Mouse (Mus musculus) neural tube, embryonic 11.5 days (tissue): ENCODE measurements at regions not wholly inside any gene's neighbourhood (a gene's known extent, or its start where the extent isn't known, plus 50 kb on each side); places are given as distances from the start of the nearest gene placed in this dataset.
A peak's percentile ranks its signal among the peaks of the same experiment; 100 is the strongest.

ENCODE experiments used
- ATAC-seq: fragments of 200-750 bp; cut with Nextera tagmentation; 2 replicates; pipeline ENCODE4 v1.8.0; 2017; ENCODE audit warnings: moderate number of reproducible peaks, mild to moderate bottlenecking, moderate TSS enrichment, moderate library complexity; ENCODE audit not compliant: insufficient read depth, low FRiP score, low TSS enrichment
- DNase-seq: peaks from one replicate; pipeline ENCODE4 v3.0.0-alpha.2; 2015; ENCODE audit warnings: low spot score
- H3K27ac ChIP-seq: fragments of 300-500 bp; sonication (generic); 2 replicates; pipeline ENCODE4 v1.5.1; 2014; ENCODE audit warnings: low read depth, mild to moderate bottlenecking, low read length
- H3K27me3 ChIP-seq: fragments of 300-500 bp; sonication (generic); 2 replicates; pipeline ENCODE4 v1.6.1; 2014; ENCODE audit warnings: mild to moderate bottlenecking, low read length, mixed read lengths; ENCODE audit not compliant: control insufficient read depth, insufficient read depth
- H3K36me3 ChIP-seq: fragments of 300-500 bp; sonication (generic); 2 replicates; pipeline ENCODE4 v1.6.1; 2014; ENCODE audit warnings: mild to moderate bottlenecking, low read length, moderate library complexity, mixed read lengths; ENCODE audit not compliant: control insufficient read depth, insufficient read depth
- H3K4me1 ChIP-seq: fragments of 300-500 bp; sonication (generic); 2 replicates; pipeline ENCODE4 v1.6.1; 2014; ENCODE audit warnings: low read length, mixed read lengths; ENCODE audit not compliant: control insufficient read depth, insufficient read depth
- H3K4me2 ChIP-seq: fragments of 300-500 bp; sonication (generic); 2 replicates; pipeline ENCODE4 v1.6.1; 2014; ENCODE audit warnings: low read depth, mild to moderate bottlenecking, moderate library complexity
- H3K4me3 ChIP-seq: fragments of 300-500 bp; sonication (generic); 2 replicates; pipeline ENCODE4 v1.5.1; 2014; ENCODE audit warnings: low read depth, low read length
- H3K9ac ChIP-seq: fragments of 300-500 bp; sonication (generic); 2 replicates; pipeline ENCODE4 v1.6.1; 2014; ENCODE audit warnings: mild to moderate bottlenecking, low read length
- H3K9me3 ChIP-seq: fragments of 300-500 bp; sonication (generic); 2 replicates; pipeline ENCODE4 v1.6.1; 2016; ENCODE audit warnings: low read length; ENCODE audit not compliant: control insufficient read depth
- WGBS: fragments of 180-500 bp; shearing (Covaris S2); extraction: QIAGEN DNeasy Blood & Tissue Kit; methylation state at CpG from one replicate; pipeline ENCODE4 v1.1.7; 2014; 5-methylcytosine and 5-hydroxymethylcytosine counted together

DNA sequence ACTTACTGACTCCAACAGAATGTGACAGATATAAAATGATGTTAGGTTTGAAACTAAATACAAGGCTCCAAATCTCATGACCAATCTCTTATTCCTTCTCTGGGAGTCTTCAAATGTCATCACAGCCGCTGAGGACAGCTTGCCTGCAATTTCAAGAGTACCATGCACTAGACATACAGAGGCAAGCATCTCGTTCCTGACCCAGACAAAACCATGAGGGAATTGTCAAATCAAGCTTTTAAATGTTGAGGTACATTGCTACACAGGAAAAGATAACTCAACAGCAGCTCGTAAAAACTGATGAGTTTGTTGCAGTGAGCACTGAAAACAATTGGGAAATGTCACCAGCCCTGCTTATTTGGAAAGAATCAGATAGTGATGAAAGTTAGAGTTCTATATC is 397.0 kb downstream of the Rapgef2 start:
- H3K36me3 ChIP-seq: no peaks in the 10 kb centered on the region
- H3K27ac ChIP-seq: no peak overlapping the region
- ATAC-seq (no peak), DNase-seq (no peak)
- no peaks in the 10 kb centered on the region for H3K27me3 ChIP-seq
- no peaks in the 10 kb centered on the region for H3K4me1 ChIP-seq
- no peak overlapping the region for H3K4me3 ChIP-seq
- 90% methylated on average over 3 of the region's 3 CpGs for WGBS
- no peaks in the 10 kb centered on the region for H3K9me3 ChIP-seq
- no peak overlapping the region for H3K4me2 ChIP-seq
- no peak overlapping the region for H3K9ac ChIP-seq

DNA sequence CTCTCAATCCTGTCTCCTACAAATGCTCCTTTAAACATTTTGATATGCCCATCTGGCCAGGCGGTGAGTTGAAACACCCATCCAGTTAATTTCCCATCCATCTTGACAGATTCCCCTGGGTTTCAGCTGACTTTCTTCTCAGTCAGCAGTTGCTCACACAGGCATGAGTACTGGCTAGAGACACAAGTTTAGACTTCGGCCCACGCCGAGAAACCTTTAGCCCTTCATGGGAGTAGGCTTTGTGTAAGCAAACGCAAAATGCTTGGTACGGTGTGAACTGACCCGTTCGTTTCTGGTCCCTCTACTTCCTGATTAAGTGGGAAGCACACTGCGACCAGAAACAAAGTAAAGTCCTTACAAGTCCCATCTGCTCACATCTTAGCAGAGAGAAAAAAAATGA is 401.6 kb downstream of the Rapgef2 start:
- no peak overlapping the region for H3K9ac ChIP-seq
- H3K36me3 ChIP-seq: no peaks in the 10 kb centered on the region
- no peaks in the 10 kb centered on the region for H3K27me3 ChIP-seq
- no peak overlapping the region for H3K4me3 ChIP-seq
- no peak overlapping the region for H3K4me2 ChIP-seq
- DNase-seq (no peak), ATAC-seq (no peak; the same call in 1 of the 2 replicates)
- WGBS: 65% methylated on average over 9 of the region's 9 CpGs
- H3K9me3 ChIP-seq: no peaks in the 10 kb centered on the region
- H3K27ac ChIP-seq: no peak overlapping the region
- no peaks in the 10 kb centered on the region for H3K4me1 ChIP-seq

DNA sequence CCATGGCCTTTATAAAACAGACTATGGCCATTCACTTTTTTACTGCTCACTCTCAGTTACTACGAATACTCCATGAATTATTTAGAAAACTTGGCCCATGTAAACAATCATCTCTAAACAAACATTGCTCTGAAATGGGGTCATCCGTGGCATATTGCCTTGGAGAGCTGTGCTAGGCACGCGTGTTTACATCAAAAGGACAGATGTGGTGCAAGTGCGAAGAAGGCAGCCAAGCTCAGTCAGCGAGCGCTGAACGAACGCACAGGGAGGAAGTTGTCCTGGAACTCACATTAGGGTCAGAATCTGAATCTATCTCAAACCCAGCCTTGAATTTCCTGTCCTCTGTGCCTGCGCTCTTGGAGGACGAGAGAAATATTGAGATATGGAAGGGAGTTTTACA is 402.3 kb downstream of the Rapgef2 start:
- H3K27ac ChIP-seq: no peak overlapping the region
- H3K36me3 ChIP-seq: no peaks in the 10 kb centered on the region
- 82% methylated on average over 11 of the region's 11 CpGs for WGBS
- no peak overlapping the region for H3K4me3 ChIP-seq
- H3K9me3 ChIP-seq: no peaks in the 10 kb centered on the region
- H3K27me3 ChIP-seq: no peaks in the 10 kb centered on the region
- no peaks in the 10 kb centered on the region for H3K4me1 ChIP-seq
- no peak for DNase-seq
- no peak overlapping the region for H3K4me2 ChIP-seq
- no peak for ATAC-seq
- H3K9ac ChIP-seq: no peak overlapping the region

DNA sequence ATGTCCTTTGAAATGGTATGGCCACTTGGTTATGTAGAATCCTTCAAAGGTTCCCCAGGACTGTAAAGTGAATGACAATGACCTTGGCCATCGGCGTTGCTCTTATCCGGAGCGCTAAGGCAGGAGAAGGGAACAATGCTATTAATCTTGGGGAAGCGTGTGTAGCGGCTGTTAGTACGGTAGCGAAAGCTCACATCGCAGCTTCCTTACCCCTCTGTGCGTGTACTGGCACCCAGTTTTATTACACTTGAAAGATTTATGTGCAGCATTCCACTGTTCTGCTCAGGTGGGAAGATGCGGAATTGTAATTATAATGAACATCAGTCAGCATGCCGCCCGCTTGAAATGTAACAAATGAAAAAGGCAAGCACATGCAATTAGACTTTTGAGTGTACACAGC is 406.2 kb downstream of the Rapgef2 start:
- Histone ChIP-seq H3K9ac (no peak overlapping the region), H3K4me2 (no peak overlapping the region), H3K27me3 (no peaks in the 10 kb centered on the region), H3K4me1 (no peaks in the 10 kb centered on the region), H3K27ac (no peak overlapping the region), H3K36me3 (no peaks in the 10 kb centered on the region), H3K4me3 (no peak overlapping the region), H3K9me3 (no peaks in the 10 kb centered on the region)
- WGBS: 74% methylated on average over 13 of the region's 13 CpGs
- peak; percentile 52; the same call in 1 of the 2 replicates for ATAC-seq
- DNase-seq: no peak

DNA sequence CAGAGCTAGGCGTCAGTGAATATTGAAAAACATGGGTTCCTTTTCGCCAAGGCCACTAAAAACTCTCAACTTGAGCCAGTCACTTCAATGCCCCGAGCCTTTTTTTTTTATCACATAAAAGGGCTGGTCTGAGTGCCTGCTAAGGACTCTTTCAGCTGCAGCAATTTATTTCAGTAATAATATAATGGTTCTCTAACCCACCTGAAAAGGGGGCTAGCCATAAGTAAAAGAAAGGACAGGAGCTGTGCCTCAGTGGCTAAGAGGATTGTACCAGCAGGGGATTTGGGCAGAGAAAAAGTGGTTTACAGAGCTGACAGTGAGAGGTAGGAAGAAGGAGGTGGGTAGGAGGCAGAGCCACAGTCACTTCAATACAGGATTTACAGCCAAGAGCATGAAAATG is 409.0 kb downstream of the Rapgef2 start:
- 65% methylated on average over 3 of the region's 3 CpGs for WGBS
- ATAC-seq: no peak

DNA sequence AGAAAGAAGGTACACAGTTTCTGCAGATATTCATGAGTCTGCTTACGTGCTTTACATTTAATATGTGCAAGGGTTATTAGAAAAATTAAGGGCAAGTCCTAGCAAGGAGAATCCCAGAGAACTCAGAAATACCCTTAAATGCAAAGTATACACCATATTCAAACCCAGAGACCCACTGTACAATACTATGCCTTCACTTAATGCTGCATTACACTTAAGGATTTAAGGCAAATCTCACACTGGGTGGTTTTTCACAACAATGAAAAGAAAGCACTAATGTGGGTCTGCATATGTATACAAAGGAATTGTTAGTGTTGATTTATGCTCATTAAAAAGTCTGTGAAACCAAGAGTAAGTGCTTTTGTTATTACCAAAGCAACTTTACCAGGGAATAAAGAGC is 419.4 kb downstream of the Rapgef2 start:
- ATAC-seq: peak; percentile 74
- no peaks in the 10 kb centered on the region for H3K36me3 ChIP-seq
- H3K27ac ChIP-seq: no peak overlapping the region
- no peaks in the 10 kb centered on the region for H3K4me1 ChIP-seq
- H3K27me3 ChIP-seq: no peaks in the 10 kb centered on the region
- no peaks in the 10 kb centered on the region for H3K9me3 ChIP-seq
- DNase-seq: no peak
- H3K4me2 ChIP-seq: no peak overlapping the region
- WGBS: 35% methylated on average over 1 of the region's 1 CpGs
- no peak overlapping the region for H3K9ac ChIP-seq
- H3K4me3 ChIP-seq: no peak overlapping the region

More for the DNA sequence above, 409.0 kb downstream of the Rapgef2 start:
- H3K27ac ChIP-seq: no peak overlapping the region
- DNase-seq: no peak
- H3K9me3 ChIP-seq: no peaks in the 10 kb centered on the region
- H3K4me2 ChIP-seq: no peak overlapping the region
- H3K9ac ChIP-seq: no peak overlapping the region
- no peaks in the 10 kb centered on the region for H3K4me1 ChIP-seq
- H3K4me3 ChIP-seq: no peak overlapping the region
- no peaks in the 10 kb centered on the region for H3K36me3 ChIP-seq
- no peaks in the 10 kb centered on the region for H3K27me3 ChIP-seq

DNA sequence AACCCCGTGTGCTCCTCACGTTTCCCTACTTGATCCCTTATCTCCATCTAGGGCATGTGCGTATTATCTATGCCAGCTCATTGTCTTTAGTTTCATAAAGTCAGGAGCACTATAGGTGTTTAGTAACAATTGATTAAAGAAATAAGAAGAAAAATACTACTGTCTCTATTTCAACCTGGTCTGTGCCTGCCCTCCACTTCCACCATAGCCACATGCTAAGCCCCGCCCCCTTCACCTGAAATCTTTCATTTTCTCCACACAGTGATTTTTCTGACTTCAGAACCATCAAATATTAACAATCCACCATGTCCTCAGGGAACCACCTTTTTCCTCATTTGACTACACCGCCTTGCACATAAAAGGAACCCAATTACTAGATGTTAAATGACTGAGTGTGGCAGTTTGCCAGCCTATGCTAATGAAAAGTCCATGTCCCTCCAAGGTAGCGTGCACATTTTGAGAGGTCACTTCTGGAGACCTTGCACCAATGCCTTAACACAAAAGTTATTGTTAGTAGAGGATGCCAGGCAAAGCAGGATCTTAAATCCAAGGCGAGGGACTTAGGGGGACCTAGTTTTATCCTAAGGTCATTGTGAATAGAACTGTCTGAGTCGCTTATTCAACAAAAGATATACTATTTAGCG is 420.1 kb downstream of the Rapgef2 start:
- Histone ChIP-seq H3K27me3 (no peaks in the 10 kb centered on the region), H3K9ac (no peak overlapping the region), H3K27ac (no peak overlapping the region), H3K4me1 (no peaks in the 10 kb centered on the region), H3K4me3 (no peak overlapping the region), H3K4me2 (no peak overlapping the region), H3K36me3 (no peaks in the 10 kb centered on the region), H3K9me3 (no peaks in the 10 kb centered on the region)
- no peak for DNase-seq
- peak; percentile 84 for ATAC-seq
- 65% methylated on average over 9 of the region's 9 CpGs for WGBS

DNA sequence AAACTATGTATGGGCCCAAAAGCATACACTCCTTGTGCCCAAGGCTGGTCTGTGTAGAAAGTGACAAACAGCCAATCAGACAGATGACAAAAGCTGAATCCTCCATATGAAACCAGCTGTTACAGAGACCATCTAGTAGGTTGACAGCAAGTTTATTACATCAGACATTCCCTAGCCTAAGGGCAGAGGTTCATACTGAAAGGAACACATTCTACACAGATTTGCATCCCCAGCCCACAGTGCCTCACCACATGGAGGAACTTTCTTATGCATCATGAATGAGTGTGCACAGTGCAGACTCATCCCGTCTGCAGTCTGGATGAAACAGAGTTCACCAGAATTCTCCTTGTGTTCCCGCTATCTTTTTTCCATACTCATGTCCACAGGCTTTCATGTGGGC is 423.3 kb downstream of the Rapgef2 start:
- WGBS: 94% methylated on average over 2 of the region's 2 CpGs
- H3K27me3 ChIP-seq: no peaks in the 10 kb centered on the region
- H3K9ac ChIP-seq: no peak overlapping the region
- H3K4me2 ChIP-seq: no peak overlapping the region
- no peak overlapping the region for H3K4me3 ChIP-seq
- H3K36me3 ChIP-seq: no peaks in the 10 kb centered on the region
- no peaks in the 10 kb centered on the region for H3K9me3 ChIP-seq
- no peak overlapping the region for H3K27ac ChIP-seq
- no peaks in the 10 kb centered on the region for H3K4me1 ChIP-seq
- DNase-seq (no peak), ATAC-seq (no peak)

DNA sequence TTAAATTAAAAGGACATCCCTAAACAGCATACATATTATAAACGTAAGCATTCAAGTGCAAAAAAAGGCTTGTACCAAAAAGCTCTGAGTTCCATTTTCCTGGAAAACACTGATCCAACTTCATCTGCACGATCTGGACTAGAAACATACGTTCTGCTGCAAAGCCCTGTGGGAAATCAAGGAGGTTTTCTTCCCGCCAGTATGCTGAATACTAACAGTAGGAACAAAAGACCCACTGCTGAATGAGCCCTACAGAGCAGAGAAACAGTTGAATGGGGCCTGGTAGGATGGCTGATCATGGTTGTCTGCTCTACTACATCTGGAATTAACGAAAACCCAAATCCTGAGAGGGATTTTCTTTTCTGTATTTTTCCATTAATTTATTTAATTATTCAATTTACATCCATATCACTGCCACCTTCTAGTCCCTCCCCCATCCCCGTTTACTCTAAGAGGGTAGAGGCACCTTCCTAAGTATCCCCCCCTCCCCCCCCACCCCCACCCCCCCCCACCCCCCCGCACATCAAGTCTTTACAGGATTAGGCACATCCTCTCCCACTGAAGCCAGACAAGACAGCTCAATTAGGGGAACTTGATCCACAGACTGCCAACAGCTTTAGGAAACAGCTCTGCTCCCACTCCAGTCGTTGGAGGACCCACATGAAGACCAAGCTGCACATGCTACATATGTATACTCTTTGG is 439.5 kb downstream of the Rapgef2 start:
- Histone ChIP-seq H3K9me3 (no peaks in the 10 kb centered on the region), H3K36me3 (no peaks in the 10 kb centered on the region), H3K4me3 (no peak overlapping the region), H3K9ac (no peak overlapping the region), H3K27me3 (no peaks in the 10 kb centered on the region), H3K4me1 (no peaks in the 10 kb centered on the region), H3K4me2 (no peak overlapping the region), H3K27ac (no peak overlapping the region)
- WGBS: 77% methylated on average over 7 of the region's 8 CpGs
- no peak for DNase-seq
- ATAC-seq: no peak
